Mouse (Mus musculus) lung, embryonic 14.5 days (tissue): ENCODE measurements around the gene Lias. TPM values are rescaled to one million over a fixed set of nuclear protein-coding genes. Genes with fewer than 3 reads are reported as not detected.

ENCODE experiments used
- ATAC-seq: fragments of 200-750 bp; cut with Nextera tagmentation; 2 replicates; pipeline ENCODE4 v1.8.0; 2017; ENCODE audit warnings: mild to moderate bottlenecking, moderate TSS enrichment, moderate library complexity; ENCODE audit not compliant: insufficient read depth
- DNase-seq: peaks from one replicate; pipeline ENCODE4 v3.0.0-alpha.2; 2015
- H3K27ac ChIP-seq: fragments of 300-500 bp; sonication (generic); 2 replicates; pipeline ENCODE4 v1.5.1; 2014; ENCODE audit warnings: low read depth, mild to moderate bottlenecking, moderate library complexity
- H3K27me3 ChIP-seq: fragments of 300-500 bp; sonication (generic); 2 replicates; pipeline ENCODE4 v1.6.1; 2014; ENCODE audit warnings: low read length, control low read depth; ENCODE audit not compliant: insufficient read depth
- H3K36me3 ChIP-seq: fragments of 300-500 bp; sonication (generic); 2 replicates; pipeline ENCODE4 v1.6.1; 2014; ENCODE audit warnings: control low read depth; ENCODE audit not compliant: insufficient read depth
- H3K4me1 ChIP-seq: fragments of 300-500 bp; sonication (generic); 2 replicates; pipeline ENCODE4 v1.6.1; 2014; ENCODE audit warnings: antibody characterized with exemption, control low read depth; ENCODE audit not compliant: insufficient read depth
- H3K4me2 ChIP-seq: fragments of 300-500 bp; sonication (generic); 2 replicates; pipeline ENCODE4 v1.6.1; 2014; ENCODE audit warnings: mild to moderate bottlenecking
- H3K4me3 ChIP-seq: fragments of 300-500 bp; sonication (generic); 2 replicates; pipeline ENCODE4 v1.5.1; 2014; ENCODE audit warnings: low read depth, low read length
- H3K9ac ChIP-seq: fragments of 300-500 bp; sonication (generic); 2 replicates; pipeline ENCODE4 v1.6.1; 2014
- H3K9me3 ChIP-seq: fragments of 300-500 bp; sonication (generic); 2 replicates; pipeline ENCODE4 v1.6.1; 2016; ENCODE audit warnings: low read depth, low read length, control low read depth
- CTCF ChIP-seq: IDR thresholded peaks from 2 replicates; pipeline ENCODE4 v1.5.1; 2016; ENCODE audit warnings: antibody characterized with exemption, low read depth
- WGBS: fragments of 180-500 bp; shearing (Covaris S2); extraction: QIAGEN DNeasy Blood & Tissue Kit; methylation state at CpG from one replicate; pipeline ENCODE4 v1.1.7; 2014; 5-methylcytosine and 5-hydroxymethylcytosine counted together
- polyA plus RNA-seq: library from polyadenylated mRNA; unstranded; fragments of >200 nt; fragmentation: Nextera tagmentation; extraction: Ambion mirVana; gene quantifications from 2 replicates; pipeline ENCODE4 v1.2.1, GENCODE M21; 2014

Gene Lias
- polyA plus RNA-seq, 1 experiment from 2014 or later: 58.9 TPM

DNA sequence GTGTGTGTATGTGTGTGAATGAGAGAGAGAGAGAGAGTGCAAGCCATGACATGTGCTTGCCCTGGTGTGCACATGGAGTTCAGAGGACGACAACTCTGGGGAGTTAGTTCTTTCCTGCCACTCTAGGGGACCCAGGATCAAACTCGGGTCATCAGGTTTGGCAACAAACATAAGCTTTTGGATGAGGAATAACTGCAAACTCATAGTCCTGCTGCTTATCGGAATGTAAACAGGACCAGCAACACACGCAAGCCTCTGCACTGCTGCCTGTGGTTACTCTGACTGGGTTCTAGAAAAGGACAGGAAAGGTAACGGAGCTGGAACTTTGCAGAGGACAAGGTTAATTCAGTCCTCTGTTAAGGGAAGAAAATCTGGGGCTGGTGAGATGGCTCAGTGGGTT lies 34.0 kb downstream of the Lias start:
- Histone ChIP-seq H3K9me3 (no peaks in the 10 kb centered on the region), H3K9ac (no peak overlapping the region), H3K4me2 (no peak overlapping the region), H3K27ac (no peak overlapping the region), H3K4me3 (no peak overlapping the region), H3K36me3 (peaks cover 56% of the 10 kb centered on the region), H3K4me1 (no peaks in the 10 kb centered on the region), H3K27me3 (no peaks in the 10 kb centered on the region)
- WGBS: 79% methylated on average over 5 of the region's 5 CpGs
- no peak for TF ChIP-seq CTCF
- DNase-seq (no peak), ATAC-seq (no peak)

- H3K9ac ChIP-seq: no peak overlapping the region
- no peak for DNase-seq
- H3K4me1 ChIP-seq: no peaks in the 10 kb centered on the region
- no peak overlapping the region for H3K4me3 ChIP-seq
- TF ChIP-seq CTCF: no peak
- no peaks in the 10 kb centered on the region for H3K9me3 ChIP-seq
- WGBS: 45% methylated on average over 4 of the region's 4 CpGs
- H3K27me3 ChIP-seq: no peaks in the 10 kb centered on the region
- no peak overlapping the region for H3K27ac ChIP-seq
- H3K36me3 ChIP-seq: peaks cover 33% of the 10 kb centered on the region; the same call in 1 of the 2 replicates
- H3K4me2 ChIP-seq: no peak overlapping the region
- ATAC-seq: no peak
These were observed 37.0 kb downstream of the Lias start for GRCm38 (mm10) chr5:65428321-65428720.

GRCm38 (mm10) chr5:65429441-65429840 lies 38.1 kb downstream of the Lias start:
- Histone ChIP-seq H3K36me3 (peaks cover 23% of the 10 kb centered on the region; the same call in 1 of the 2 replicates), H3K27me3 (no peaks in the 10 kb centered on the region), H3K9ac (no peak overlapping the region), H3K4me2 (no peak overlapping the region), H3K4me3 (no peak overlapping the region), H3K9me3 (no peaks in the 10 kb centered on the region), H3K27ac (no peak overlapping the region), H3K4me1 (no peaks in the 10 kb centered on the region)
- no peak for TF ChIP-seq CTCF
- DNase-seq (no peak), ATAC-seq (no peak)
- WGBS: 87% methylated on average over 5 of the region's 5 CpGs

- Histone ChIP-seq H3K4me3 (peak overlapping the region; percentile 83), H3K9ac (peak overlapping the region; percentile 84), H3K27ac (peak overlapping the region; percentile 95), H3K27me3 (no peaks in the 10 kb centered on the region), H3K36me3 (0 out of 2 replicates have a peak, but pooled peaks cover 4% of the 10 kb centered on the region), H3K4me1 (no peaks in the 10 kb centered on the region), H3K9me3 (no peaks in the 10 kb centered on the region), H3K4me2 (peak overlapping the region; percentile 90)
- DNase-seq (peak; percentile 55), ATAC-seq (no peak)
- no peak for TF ChIP-seq CTCF
- WGBS: 5% methylated on average over 15 of the region's 15 CpGs
These were observed 43.4 kb downstream of the Lias start for GRCm38 (mm10) chr5:65434471-65435362.

GRCm38 (mm10) chr5:65435363-65435805 lies 44.1 kb downstream of the Lias start:
- Histone ChIP-seq H3K27ac (peak overlapping the region; percentile 95), H3K9ac (peak overlapping the region; percentile 84), H3K4me2 (peak overlapping the region; percentile 90), H3K27me3 (no peaks in the 10 kb centered on the region), H3K36me3 (0 out of 2 replicates have a peak, but pooled peaks cover 2% of the 10 kb centered on the region), H3K4me3 (peak overlapping the region; percentile 83), H3K9me3 (no peaks in the 10 kb centered on the region), H3K4me1 (no peaks in the 10 kb centered on the region)
- no peak for TF ChIP-seq CTCF
- under 1% methylated on average over 47 of the region's 47 CpGs for WGBS
- DNase-seq: peak; percentile 69
- no peak; the same call in 1 of the 2 replicates for ATAC-seq

DNA sequence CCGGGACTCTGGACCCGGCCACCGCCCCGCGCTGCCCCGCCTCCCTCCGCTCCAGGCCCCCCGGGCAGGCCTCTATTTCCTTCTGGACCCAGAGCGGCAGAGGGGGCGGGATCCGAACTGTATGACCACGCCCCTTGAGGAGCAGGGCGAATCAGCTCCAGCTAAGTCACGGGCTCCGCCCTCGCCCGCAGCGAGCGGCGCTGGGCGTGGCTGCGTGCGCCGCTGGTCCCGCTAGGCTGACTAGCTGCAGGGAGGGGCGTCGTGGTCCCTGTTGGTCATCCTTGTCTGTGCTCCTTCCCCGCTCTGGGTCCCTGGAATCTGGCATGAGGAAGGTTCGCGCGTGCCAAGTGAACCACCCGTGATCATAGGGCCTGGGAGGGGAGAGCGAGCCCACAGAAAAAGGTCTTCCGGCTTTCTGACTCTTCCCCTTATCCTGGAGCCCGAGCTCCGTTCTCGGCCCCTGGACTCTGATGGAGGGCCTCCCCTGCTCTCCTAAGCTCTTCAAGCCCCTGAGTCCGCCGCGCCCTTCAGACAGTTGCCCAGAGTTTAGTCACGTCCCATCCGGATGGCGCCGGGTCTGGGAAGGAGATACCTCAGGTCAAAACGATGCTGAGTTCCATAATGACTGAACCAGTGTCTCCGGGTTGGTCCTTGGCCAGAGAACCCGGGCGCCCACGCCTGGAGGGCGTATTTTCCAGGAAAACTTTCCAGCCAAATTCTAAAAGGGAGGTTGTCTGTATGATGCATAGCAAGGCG lies 44.7 kb downstream of the Lias start, which contains the start of gene Ugdh:
Ugdh (minus strand) TSS at position 144 of the 756 bp plus-strand sequence.
- DNase-seq: peak; percentile 100
- Histone ChIP-seq H3K4me3 (peak within 1 kb of the TSS; percentile 83), H3K27ac (peak within 1 kb of the TSS; percentile 95), H3K4me1 (no peaks in the 10 kb centered on the region), H3K4me2 (peak within 1 kb of the TSS; percentile 90), H3K36me3 (no peaks in the 10 kb centered on the region), H3K9me3 (no peaks in the 10 kb centered on the region), H3K9ac (peak within 1 kb of the TSS; percentile 84), H3K27me3 (no peaks in the 10 kb centered on the region)
- no peak for TF ChIP-seq CTCF
- peak; percentile 97 for ATAC-seq
- WGBS: under 1% methylated on average over 51 of the region's 51 CpGs

GRCm38 (mm10) chr5:65438041-65438440 lies 46.7 kb downstream of the Lias start:
- no peak for DNase-seq
- Histone ChIP-seq H3K4me3 (no peak overlapping the region), H3K36me3 (no peaks in the 10 kb centered on the region), H3K4me1 (no peaks in the 10 kb centered on the region), H3K9me3 (no peaks in the 10 kb centered on the region), H3K4me2 (no peak overlapping the region), H3K9ac (no peak overlapping the region), H3K27ac (no peak overlapping the region), H3K27me3 (no peaks in the 10 kb centered on the region)
- no peak for ATAC-seq
- no peak for TF ChIP-seq CTCF
